Comparison of ENCODE assay signal across 17 mouse cellular contexts in genomic region chr9:116330796-116331195, GRCm38 (mm10).
DNase-seq lines count a peak whose midpoint lies in the region; ATAC-seq and TF ChIP-seq lines count a peak whose summit lies in the region.
"Had no signal": no experiment of that assay in that cellular context is flagged by ENCODE, and none has a peak within 500 bp of the region (broad histone marks: within the 10 kb centered on the region; RNA-seq: fewer than 3 reads in every experiment).

No protein-coding gene starts in this region.

- 71% methylated on average over 5 of the region's 5 CpGs for WGBS in kidney, postnatal 0 days
- WGBS in thymus, adult 2 months: 24% methylated on average over 5 of the region's 5 CpGs

- peak; percentile 49 for TF ChIP-seq CTCF in kidney, postnatal 0 days (IDR thresholded peaks at IDR 0.05; ENCODE audit: low read depth)
- no peak for TF ChIP-seq CTCF in thymus, adult 2 months (IDR thresholded peaks at IDR 0.05; ENCODE audit: borderline replicate concordance, control insufficient read depth, extremely low read depth, insufficient read depth, low read length, poor library complexity)

- no peak overlapping the region for H3K4me3 ChIP-seq in kidney, postnatal 0 days (replicated peaks; ENCODE audit: low read depth, low read length)
- H3K4me3 ChIP-seq in thymus, adult 2 months (ENCODE audit: control insufficient read depth, insufficient read depth, low read length): no peak overlapping the region
- H3K4me3 ChIP-seq: embryonic facial prominence, embryonic 12.5 days; forebrain, embryonic 15.5 days; hindbrain, embryonic 15.5 days; limb, embryonic 12.5 days; stomach, embryonic 15.5 days had no signal

- no peak overlapping the region for H3K9ac ChIP-seq in kidney, postnatal 0 days (ENCODE audit: low read depth, low read length)
- H3K9ac ChIP-seq: embryonic facial prominence, embryonic 12.5 days; forebrain, embryonic 15.5 days; hindbrain, embryonic 15.5 days; limb, embryonic 12.5 days; stomach, embryonic 15.5 days had no signal

- ATAC-seq in kidney, postnatal 0 days (replicated peaks; ENCODE audit: low FRiP score, low read depth): no peak
- ATAC-seq in granulocyte monocyte progenitor cell, adult 5-6 weeks (replicated peaks; ENCODE audit: poor library complexity, severe bottlenecking): peak; percentile 56
- ATAC-seq in erythroid progenitor cell, adult 5-6 weeks (replicated peaks; ENCODE audit: low FRiP score, poor library complexity, severe bottlenecking): no peak
- ATAC-seq: forebrain, embryonic 15.5 days had no signal

- TF ChIP-seq POLR2A in thymus, adult 2 months (IDR thresholded peaks at IDR 0.05; ENCODE audit: control insufficient read depth, extremely low read depth, insufficient read depth, low read length, poor library complexity): no peak

- no peaks in the 10 kb centered on the region for H3K36me3 ChIP-seq in kidney, postnatal 0 days (ENCODE audit: insufficient read depth, low read length)
- no peaks in the 10 kb centered on the region for H3K36me3 ChIP-seq in thymus, adult 2 months (ENCODE audit: control insufficient read depth, insufficient read depth, low read length)
- H3K36me3 ChIP-seq: embryonic facial prominence, embryonic 12.5 days; forebrain, embryonic 15.5 days; hindbrain, embryonic 15.5 days; limb, embryonic 12.5 days; stomach, embryonic 15.5 days had no signal

- DNase-seq in kidney, postnatal 0 days (ENCODE audit: low spot score): no peak
- no peak for DNase-seq in kidney, adult 9 months
- no peak for DNase-seq in thymus, adult 2 months
- DNase-seq in thymus, adult 18-20 months: no peak
- DNase-seq in thymus, postnatal 25 days: peak; percentile 25
- DNase-seq in adrenal gland, postnatal 25 days: no peak
- DNase-seq: cerebellum, adult 9-10 months; gastrocnemius, postnatal 25 days; right cerebral cortex, postnatal 14 days had no signal

- no peak overlapping the region for H3K27ac ChIP-seq in kidney, postnatal 0 days
- H3K27ac ChIP-seq in thymus, adult 2 months (ENCODE audit: control insufficient read depth, insufficient read depth, low read length): peak overlapping the region; percentile 41; the same call in 1 of the 2 replicates
- H3K27ac ChIP-seq: embryonic facial prominence, embryonic 12.5 days; forebrain, embryonic 15.5 days; hindbrain, embryonic 15.5 days; limb, embryonic 12.5 days; macrophage; stomach, embryonic 15.5 days had no signal

- H3K4me2 ChIP-seq in kidney, postnatal 0 days (ENCODE audit: low read length): no peak overlapping the region
- H3K4me2 ChIP-seq: embryonic facial prominence, embryonic 12.5 days; forebrain, embryonic 15.5 days; hindbrain, embryonic 15.5 days; limb, embryonic 12.5 days; stomach, embryonic 15.5 days had no signal

- no peaks in the 10 kb centered on the region for H3K27me3 ChIP-seq in kidney, postnatal 0 days (ENCODE audit: insufficient read depth, low read length)
- H3K27me3 ChIP-seq in thymus, adult 2 months (ENCODE audit: control insufficient read depth, insufficient read depth, low read length): no peaks in the 10 kb centered on the region
- H3K27me3 ChIP-seq: embryonic facial prominence, embryonic 12.5 days; forebrain, embryonic 15.5 days; hindbrain, embryonic 15.5 days; limb, embryonic 12.5 days; stomach, embryonic 15.5 days had no signal

- no peaks in the 10 kb centered on the region for H3K9me3 ChIP-seq in kidney, postnatal 0 days (replicated peaks; ENCODE audit: low read length)
- H3K9me3 ChIP-seq: embryonic facial prominence, embryonic 12.5 days; forebrain, embryonic 15.5 days; hindbrain, embryonic 15.5 days; limb, embryonic 12.5 days; stomach, embryonic 15.5 days had no signal

- no peaks in the 10 kb centered on the region for H3K4me1 ChIP-seq in kidney, postnatal 0 days (replicated peaks; ENCODE audit: insufficient read depth, low read length)
- peaks cover 21% of the 10 kb centered on the region for H3K4me1 ChIP-seq in thymus, adult 2 months (replicated peaks; ENCODE audit: control insufficient read depth, insufficient read depth, low read length)
- H3K4me1 ChIP-seq: embryonic facial prominence, embryonic 12.5 days; forebrain, embryonic 15.5 days; hindbrain, embryonic 15.5 days had no signal
